Mouse (Mus musculus): ENCODE data around the gene Kcnip2. TPM values are rescaled to one million over a fixed set of nuclear protein-coding genes. Genes with fewer than 3 reads are reported as not detected.

Kcnip2 gene
- total RNA-seq, 2 experiments from 2014 or later: 0.17 to 0.38 TPM

- intact Hi-C loops (cut with DNase I): no loop called here
- peak; percentile 94 to 97 for DNase-seq
Observed at GRCm38 (mm10) chr19:45783181-45783932, 32.5 kb downstream of the Kcnip2 start, which contains the start of gene Mgea5. Gene Mgea5 (minus strand): TSS chr19:45783837.

- intact Hi-C loops (cut with DNase I): no loop called here
- peak; percentile 52 to 55 for DNase-seq
Observed at GRCm38 (mm10) chr19:45782315-45783001, 33.4 kb downstream of the Kcnip2 start.

GRCm38 (mm10) chr19:45781676-45782075 lies 34.2 kb downstream of the Kcnip2 start:
- no peak for DNase-seq
- intact Hi-C loops (cut with DNase I): no loop called here

GRCm38 (mm10) chr19:45780350-45780915 lies 35.4 kb downstream of the Kcnip2 start:
- intact Hi-C loops (cut with DNase I): no loop called here
- DNase-seq: no peak

GRCm38 (mm10) chr19:45775486-45775885 lies 40.4 kb downstream of the Kcnip2 start:
- intact Hi-C loops (cut with DNase I): no loop called here
- DNase-seq: no peak

GRCm38 (mm10) chr19:45771501-45771900 lies 44.4 kb downstream of the Kcnip2 start:
- intact Hi-C loops (cut with DNase I): no loop called here
- DNase-seq: no peak

- intact Hi-C loops (cut with DNase I): no loop called here
- DNase-seq: no peak
Observed at GRCm38 (mm10) chr19:45760810-45761209, 55.1 kb downstream of the Kcnip2 start.

- no peak for DNase-seq
- intact Hi-C loops (cut with DNase I): no loop called here
Observed at GRCm38 (mm10) chr19:45758671-45759070, 57.2 kb downstream of the Kcnip2 start.

GRCm38 (mm10) chr19:45753551-45753950 lies 62.3 kb downstream of the Kcnip2 start:
- DNase-seq: no peak
- intact Hi-C loops (cut with DNase I): no loop called here

GRCm38 (mm10) chr19:45751881-45752280 lies 64.0 kb downstream of the Kcnip2 start:
- intact Hi-C loops (cut with DNase I): no loop called here

GRCm38 (mm10) chr19:45749243-45750043 lies 66.4 kb downstream of the Kcnip2 start, which contains the start of gene Npm3:
Gene Npm3 (minus strand): TSS chr19:45749591.
- intact Hi-C loops (cut with DNase I): loop anchor here (5.0 kb wide), 1 partner anchor 527 kb away; no protein-coding TSS in a partner anchor
- peak; percentile 74 to 75 for DNase-seq

More at GRCm38 (mm10) chr19:45751881-45752280, 64.0 kb downstream of the Kcnip2 start:
- no peak for DNase-seq

- intact Hi-C loops (cut with DNase I): loop anchor here (5.0 kb wide), 1 partner anchor 526 kb away; no protein-coding TSS in a partner anchor
- DNase-seq: no peak
Observed at GRCm38 (mm10) chr19:45748691-45749242, 67.1 kb downstream of the Kcnip2 start.

GRCm38 (mm10) chr19:45748206-45748605 lies 67.7 kb downstream of the Kcnip2 start:
- DNase-seq: no peak
- intact Hi-C loops (cut with DNase I): loop anchor here (5.0 kb wide), 1 partner anchor 526 kb away; no protein-coding TSS in a partner anchor

- DNase-seq: peak; percentile 74 to 79
- intact Hi-C loops (cut with DNase I): loop anchor here (2.0 to 5.0 kb wide), 2 partner anchors 172 to 525 kb away; no protein-coding TSS in a partner anchor
Observed at GRCm38 (mm10) chr19:45747028-45747867, 68.6 kb downstream of the Kcnip2 start.

GRCm38 (mm10) chr19:45746153-45747020 lies 69.5 kb downstream of the Kcnip2 start:
- peak; percentile 62 to 72 for DNase-seq
- intact Hi-C loops (cut with DNase I): loop anchor here (2.0 to 5.0 kb wide), 2 partner anchors 172 to 524 kb away; no protein-coding TSS in a partner anchor

- intact Hi-C loops (cut with DNase I): loop anchor here (2.0 to 5.0 kb wide), 2 partner anchors 171 to 523 kb away; no protein-coding TSS in a partner anchor
- DNase-seq: no peak
Observed at GRCm38 (mm10) chr19:45745344-45746152, 70.3 kb downstream of the Kcnip2 start.

- no peak for DNase-seq
- intact Hi-C loops (cut with DNase I): loop anchor here (5.0 kb wide), 1 partner anchor 46 kb away; no protein-coding TSS in a partner anchor
Observed at GRCm38 (mm10) chr19:45743619-45744018, 72.2 kb downstream of the Kcnip2 start.
